Mouse (Mus musculus): Measurements from ENCODE around the gene Srsf3.

The Srsf3 gene

GRCm38 (mm10) chr17:29086916-29087315 is 54.5 kb downstream of the Srsf3 start:
- DNase-seq (ENCODE audit: low read depth, low spot score) = no peak

GRCm38 (mm10) chr17:29090776-29091175 is 58.3 kb downstream of the Srsf3 start, which contains the start of gene Cdkn1a:
Gene Cdkn1a (plus strand): TSS chr17:29090976.
- no peak for DNase-seq (ENCODE audit: low read depth, low spot score)

- DNase-seq (ENCODE audit: low read depth, low spot score) = no peak
Measured at GRCm38 (mm10) chr17:29091348-29091944, 59.0 kb downstream of the Srsf3 start.

- DNase-seq (ENCODE audit: low read depth, low spot score) = no peak
Measured at GRCm38 (mm10) chr17:29092497-29092896, 60.1 kb downstream of the Srsf3 start.

Measured in CD4-positive, CD25-positive, alpha-beta regulatory T cell, adult 2 months (primary cell).